Mouse (Mus musculus) megakaryocyte, adult 5-6 weeks (primary cell): ENCODE results near the gene Rhoq. TPM values are rescaled to one million over a fixed set of nuclear protein-coding genes. Genes with fewer than 3 reads are reported as not detected.

Experiments used
- ATAC-seq: 2 replicates; pipeline ENCODE4 v1.8.0; 2016; ENCODE audit warnings: mild to moderate bottlenecking, inconsistent platforms; ENCODE audit not compliant: poor library complexity, severe bottlenecking
- total RNA-seq, 2 experiments: library from RNA; stranded (forward) in 1 of 2; stranded (reverse) in 1 of 2; fragments of 153-499, 151-499 nt in 1 of 2; fragments of 221-1000, 200-1000 nt in 1 of 2; gene quantifications; 2 replicates each; pipeline versions ENCODE4 v1.2.3 to v1.2.4; 2015 to 2017

The Rhoq gene
- 16.5 and 25.2 TPM in 2 replicates for total RNA-seq (2015)
- total RNA-seq (2017) = 16.5 and 17.8 TPM in 2 replicates

- peak; percentile 60 for ATAC-seq
These were observed at the start of gene Rhoq for GRCm38 (mm10) chr17:86962894-86963585. Gene Rhoq (plus strand): TSS chr17:86963082.

- ATAC-seq = no peak
These were observed 47.3 kb upstream of the Rhoq start for GRCm38 (mm10) chr17:86915540-86915939.

- no peak for ATAC-seq
These were observed 45.8 kb upstream of the Rhoq start, which contains the start of gene Tmem247 for GRCm38 (mm10) chr17:86917048-86917447. Gene Tmem247 (plus strand): TSS chr17:86917348.

GRCm38 (mm10) chr17:86918786-86919185, 44.1 kb upstream of the Rhoq start:
- ATAC-seq = peak; percentile 75

- ATAC-seq = no peak
These were observed 43.2 kb upstream of the Rhoq start for GRCm38 (mm10) chr17:86919729-86920128.

GRCm38 (mm10) chr17:86924679-86925078, 38.2 kb upstream of the Rhoq start:
- ATAC-seq = no peak

GRCm38 (mm10) chr17:86926836-86927235, 36.0 kb upstream of the Rhoq start:
- no peak for ATAC-seq

- ATAC-seq = no peak
These were observed 33.5 kb upstream of the Rhoq start for GRCm38 (mm10) chr17:86929355-86929754.

- ATAC-seq = no peak
These were observed 32.9 kb upstream of the Rhoq start for GRCm38 (mm10) chr17:86929981-86930380.

- ATAC-seq = no peak
These were observed 30.0 kb upstream of the Rhoq start for GRCm38 (mm10) chr17:86932896-86933295.

GRCm38 (mm10) chr17:86937064-86937463, 25.8 kb upstream of the Rhoq start:
- no peak for ATAC-seq

- ATAC-seq = peak; percentile 78
These were observed 25.3 kb upstream of the Rhoq start for GRCm38 (mm10) chr17:86937497-86938155.

GRCm38 (mm10) chr17:86938683-86939082, 24.2 kb upstream of the Rhoq start:
- no peak for ATAC-seq

GRCm38 (mm10) chr17:86942112-86942511, 20.8 kb upstream of the Rhoq start:
- no peak for ATAC-seq

GRCm38 (mm10) chr17:86943158-86943557, 19.7 kb upstream of the Rhoq start:
- no peak for ATAC-seq

GRCm38 (mm10) chr17:86946078-86946477, 16.8 kb upstream of the Rhoq start:
- no peak for ATAC-seq

- no peak for ATAC-seq
These were observed 14.8 kb upstream of the Rhoq start, which contains the start of gene Atp6v1e2 for GRCm38 (mm10) chr17:86947840-86948796. Gene Atp6v1e2 (minus strand): TSS chr17:86947897.

GRCm38 (mm10) chr17:86948801-86949200, 14.1 kb upstream of the Rhoq start:
- no peak for ATAC-seq

GRCm38 (mm10) chr17:86957239-86957638, 5.6 kb upstream of the Rhoq start:
- ATAC-seq = no peak

GRCm38 (mm10) chr17:86957968-86958367, 4.9 kb upstream of the Rhoq start:
- ATAC-seq = peak; percentile 65

- ATAC-seq = peak; percentile 20
These were observed 1.5 kb upstream of the Rhoq start for GRCm38 (mm10) chr17:86961301-86961841.
